Mouse (Mus musculus) erythroblast, embryonic 14.5 days (primary cell): ENCODE measurements around the gene Spout1.

Source experiments
- GATA1 ChIP-seq: IDR thresholded peaks from 2 replicates; pipeline ENCODE4 v1.6.1; 2012; ENCODE audit warnings: low read length, inconsistent platforms, mixed read lengths
- TAL1 ChIP-seq: IDR thresholded peaks from 3 replicates; pipeline ENCODE4 v1.6.1; 2012; ENCODE audit warnings: low read length, inconsistent platforms, mixed read lengths

GRCm38 (mm10) chr2:30205255-30205628, 27.0 kb upstream of the Spout1 start:
- TF ChIP-seq TAL1 (no peak), GATA1 (no peak)
